Mouse (Mus musculus): ENCODE results near the gene Gstp1.
"Not testable (repeated sequence)": the region's sequence is repeated elsewhere in the genome, so short reads cannot be mapped to it uniquely, and the experiment has no call there.

Gstp1 gene

GRCm38 (mm10) chr19:4037788-4038232 lies at the start of gene Gstp1:
TSS of gene Gstp1 (minus strand) at chr19:4037985.
- DNase-seq (ENCODE audit: low spot score): peak; percentile 88

GRCm38 (mm10) chr19:4087090-4087489 lies 49.3 kb upstream of the Gstp1 start:
- DNase-seq (ENCODE audit: low spot score): peak; percentile 42

- peak; percentile 38 for DNase-seq (ENCODE audit: low spot score)
These were observed 48.4 kb upstream of the Gstp1 start for GRCm38 (mm10) chr19:4086156-4086555.

- no peak for DNase-seq (ENCODE audit: low spot score)
These were observed 47.2 kb upstream of the Gstp1 start for GRCm38 (mm10) chr19:4084984-4085383.

GRCm38 (mm10) chr19:4083826-4084225 lies 46.0 kb upstream of the Gstp1 start:
- peak; percentile 43 for DNase-seq (ENCODE audit: low spot score)

- no peak for DNase-seq (ENCODE audit: low spot score)
These were observed 45.5 kb upstream of the Gstp1 start for GRCm38 (mm10) chr19:4083316-4083715.

- no peak for DNase-seq (ENCODE audit: low spot score)
These were observed 44.6 kb upstream of the Gstp1 start for GRCm38 (mm10) chr19:4082219-4082965.

- no peak for DNase-seq (ENCODE audit: low spot score)
These were observed 43.6 kb upstream of the Gstp1 start, which contains the start of gene Cabp2 for GRCm38 (mm10) chr19:4081394-4081793. TSS of gene Cabp2 (plus strand) at chr19:4081578.

- DNase-seq (ENCODE audit: low spot score): no peak
These were observed 42.8 kb upstream of the Gstp1 start for GRCm38 (mm10) chr19:4080511-4081009.

- DNase-seq (ENCODE audit: low spot score): no peak
These were observed 41.8 kb upstream of the Gstp1 start for GRCm38 (mm10) chr19:4079594-4079993.

- DNase-seq (ENCODE audit: low spot score): no peak
These were observed 37.7 kb upstream of the Gstp1 start for GRCm38 (mm10) chr19:4075531-4075930.

GRCm38 (mm10) chr19:4072706-4073424 lies 35.1 kb upstream of the Gstp1 start:
- no peak for DNase-seq (ENCODE audit: low spot score)

GRCm38 (mm10) chr19:4071406-4071805 lies 33.6 kb upstream of the Gstp1 start:
- DNase-seq (ENCODE audit: low spot score): no peak

- no peak for DNase-seq (ENCODE audit: low spot score)
These were observed 33.0 kb upstream of the Gstp1 start for GRCm38 (mm10) chr19:4070756-4071155.

- DNase-seq (ENCODE audit: low spot score): no peak
These were observed 32.5 kb upstream of the Gstp1 start for GRCm38 (mm10) chr19:4070311-4070710.

GRCm38 (mm10) chr19:4068717-4069410 lies 31.1 kb upstream of the Gstp1 start:
- DNase-seq (ENCODE audit: low spot score): no peak

- DNase-seq (ENCODE audit: low spot score): not testable (repeated sequence)
These were observed 30.5 kb upstream of the Gstp1 start for GRCm38 (mm10) chr19:4068242-4068641.

GRCm38 (mm10) chr19:4066877-4067276 lies 29.1 kb upstream of the Gstp1 start:
- no peak for DNase-seq (ENCODE audit: low spot score)

- DNase-seq (ENCODE audit: low spot score): peak; percentile 33
These were observed 28.5 kb upstream of the Gstp1 start for GRCm38 (mm10) chr19:4066280-4066679.

- not testable (repeated sequence) for DNase-seq (ENCODE audit: low spot score)
These were observed 26.7 kb upstream of the Gstp1 start for GRCm38 (mm10) chr19:4064501-4064900.

GRCm38 (mm10) chr19:4063357-4063756 lies 25.6 kb upstream of the Gstp1 start:
- not testable (repeated sequence) for DNase-seq (ENCODE audit: low spot score)

- DNase-seq (ENCODE audit: low spot score): no peak
These were observed 23.2 kb upstream of the Gstp1 start for GRCm38 (mm10) chr19:4060899-4061465.
